Mouse (Mus musculus): ENCODE results near the gene Mill2. TPM values are rescaled to one million over a fixed set of nuclear protein-coding genes. Genes with fewer than 3 reads are reported as not detected.
A peak's percentile ranks its signal among the peaks of the same experiment; 100 is the strongest.

Gene Mill2
- polyA plus RNA-seq, 1 experiment from 2014 or later, result 7.3 TPM

GRCm38 (mm10) chr7:18893009-18893408, 53.2 kb downstream of the Mill2 start:
- 58% methylated on average over 25 of the region's 27 CpGs for WGBS (ENCODE audit: missing documents)
- no peak overlapping the region for H3K4me3 ChIP-seq (ENCODE audit: inconsistent target)

GRCm38 (mm10) chr7:18893651-18894430, 54.1 kb downstream of the Mill2 start:
- Histone ChIP-seq H3K27ac (no peak overlapping the region), H3K79me2 (ENCODE audit: inconsistent target) (no peaks in the 10 kb centered on the region), H3K36me3 (ENCODE audit: inconsistent target) (no peaks in the 10 kb centered on the region), H3K4me3 (ENCODE audit: inconsistent target) (no peak overlapping the region)
- 24% methylated on average over 39 of the region's 41 CpGs for WGBS (ENCODE audit: missing documents)

More at GRCm38 (mm10) chr7:18893009-18893408, 53.2 kb downstream of the Mill2 start:
- Histone ChIP-seq H3K79me2 (ENCODE audit: inconsistent target) (no peaks in the 10 kb centered on the region), H3K27ac (no peak overlapping the region), H3K36me3 (ENCODE audit: inconsistent target) (no peaks in the 10 kb centered on the region)

- H3K36me3 ChIP-seq (ENCODE audit: inconsistent target), result no peaks in the 10 kb centered on the region
- no peak overlapping the region for H3K27ac ChIP-seq
- no peaks in the 10 kb centered on the region for H3K79me2 ChIP-seq (ENCODE audit: inconsistent target)
- WGBS (ENCODE audit: missing documents), result 81% methylated on average over 5 of the region's 5 CpGs
- H3K4me3 ChIP-seq (ENCODE audit: inconsistent target), result no peak overlapping the region
Observed at GRCm38 (mm10) chr7:18896536-18896935, 56.8 kb downstream of the Mill2 start.

- Histone ChIP-seq H3K79me2 (ENCODE audit: inconsistent target) (no peaks in the 10 kb centered on the region; the same call in 1 of the 2 replicates), H3K36me3 (ENCODE audit: inconsistent target) (no peaks in the 10 kb centered on the region)
- 90% methylated on average over 2 of the region's 2 CpGs for WGBS (ENCODE audit: missing documents)
Observed at GRCm38 (mm10) chr7:18900513-18900912, 60.7 kb downstream of the Mill2 start.

GRCm38 (mm10) chr7:18902486-18902885, 62.7 kb downstream of the Mill2 start:
- H3K4me3 ChIP-seq (ENCODE audit: inconsistent target), result no peak overlapping the region
- no peaks in the 10 kb centered on the region for H3K36me3 ChIP-seq (ENCODE audit: inconsistent target)
- 88% methylated on average over 3 of the region's 3 CpGs for WGBS (ENCODE audit: missing documents)
- no peak overlapping the region for H3K27ac ChIP-seq
- H3K79me2 ChIP-seq (ENCODE audit: inconsistent target), result peaks cover 2% of the 10 kb centered on the region; the same call in 1 of the 2 replicates

More at GRCm38 (mm10) chr7:18900513-18900912, 60.7 kb downstream of the Mill2 start:
- Histone ChIP-seq H3K4me3 (ENCODE audit: inconsistent target) (no peak overlapping the region), H3K27ac (no peak overlapping the region)

- WGBS (ENCODE audit: missing documents), result 94% methylated on average over 3 of the region's 3 CpGs
- Histone ChIP-seq H3K36me3 (ENCODE audit: inconsistent target) (no peaks in the 10 kb centered on the region), H3K79me2 (ENCODE audit: inconsistent target) (peaks cover 26% of the 10 kb centered on the region), H3K4me3 (ENCODE audit: inconsistent target) (no peak overlapping the region), H3K27ac (no peak overlapping the region)
Observed at GRCm38 (mm10) chr7:18904971-18905370, 65.2 kb downstream of the Mill2 start.

- 3% methylated on average over 17 of the region's 17 CpGs for WGBS (ENCODE audit: missing documents)
- Histone ChIP-seq H3K27ac (no peak overlapping the region), H3K4me3 (ENCODE audit: inconsistent target) (peak overlapping the region; percentile 91), H3K36me3 (ENCODE audit: inconsistent target) (no peaks in the 10 kb centered on the region), H3K79me2 (ENCODE audit: inconsistent target) (peaks cover 26% of the 10 kb centered on the region)
Observed at GRCm38 (mm10) chr7:18909797-18910196, 70.0 kb downstream of the Mill2 start.

GRCm38 (mm10) chr7:18910241-18910831, 70.6 kb downstream of the Mill2 start, which contains the start of gene Ccdc61:
Gene Ccdc61, minus strand, starts transcription at chr7:18910415.
- 1% methylated on average over 32 of the region's 33 CpGs for WGBS (ENCODE audit: missing documents)
- Histone ChIP-seq H3K79me2 (ENCODE audit: inconsistent target) (peaks cover 26% of the 10 kb centered on the region), H3K36me3 (ENCODE audit: inconsistent target) (no peaks in the 10 kb centered on the region), H3K27ac (peak within 1 kb of the TSS; percentile 8; the same call in 1 of the 2 replicates), H3K4me3 (ENCODE audit: inconsistent target) (peak within 1 kb of the TSS; percentile 91)

Other genes starting within 250 kb of the Mill2 start
- not detected in 3 replicates for gene Psg23, start 223.5 kb upstream of the Mill2 start, polyA plus RNA-seq (2018)
- not detected in 3 replicates for gene Psg21, start 183.2 kb upstream of the Mill2 start, polyA plus RNA-seq (2018)
- not detected in 3 replicates for gene Psg20, start 153.8 kb upstream of the Mill2 start, polyA plus RNA-seq (2018)
- not detected in 3 replicates for gene Psg22, start 121.9 kb upstream of the Mill2 start, polyA plus RNA-seq (2018)
- not detected in 3 replicates for gene Psg19, start 41.4 kb upstream of the Mill2 start, polyA plus RNA-seq (2018)
- gene Psg17, start 18.4 kb upstream of the Mill2 start, polyA plus RNA-seq (2018), result not detected in 3 replicates
- 1.3 to 1.4 TPM in 2 of 3 replicates, not detected in the other for gene Pglyrp1, start 31.4 kb downstream of the Mill2 start, polyA plus RNA-seq (2018)
- 4.1 to 8.9 TPM (median 8.4 TPM) in 3 replicates for gene Ccdc61, start 70.4 kb downstream of the Mill2 start, polyA plus RNA-seq (2018)
- 0.01 TPM in 1 of 3 replicates, not detected in the others for gene Nova2, start 85.9 kb downstream of the Mill2 start, polyA plus RNA-seq (2018)
- gene Nanos2, start 147.4 kb downstream of the Mill2 start, polyA plus RNA-seq (2018), result not detected in 3 replicates
- gene Mypop, start 151.3 kb downstream of the Mill2 start, polyA plus RNA-seq (2018), result 0.25 to 0.49 TPM (median 0.46 TPM) in 3 replicates
- gene Irf2bp1, start 164.1 kb downstream of the Mill2 start, polyA plus RNA-seq (2018), result 7.1 to 12.7 TPM (median 12.6 TPM) in 3 replicates
- gene Foxa3, start 183.6 kb downstream of the Mill2 start, polyA plus RNA-seq (2018), result not detected in 3 replicates
- 34.2 to 90.4 TPM (median 59.0 TPM) in 3 replicates for gene Sympk, start 184.4 kb downstream of the Mill2 start, polyA plus RNA-seq (2018)
- not detected in 3 replicates for gene Rsph6a, start 214.7 kb downstream of the Mill2 start, polyA plus RNA-seq (2018)
- 0.19 to 12.9 TPM (median 0.32 TPM) in 3 replicates for gene Dmwd, start 236.3 kb downstream of the Mill2 start, polyA plus RNA-seq (2018)
- 0.66 to 30.4 TPM (median 0.95 TPM) in 3 replicates for gene Dmpk, start 243.9 kb downstream of the Mill2 start, polyA plus RNA-seq (2018)

Data from macrophage (primary cell).